Mouse (Mus musculus) heart, postnatal 14 days (tissue): Measurements from ENCODE around the gene Ncor2. TPM values are rescaled to one million over a fixed set of nuclear protein-coding genes. Genes with fewer than 3 reads are reported as not detected.
A peak's percentile ranks its signal among the peaks of the same experiment; 100 is the strongest.

Experiments
- DNase-seq, 2 experiments: peaks; one replicate each; pipeline ENCODE4 v3.0.0; 2021 to 2022
- intact Hi-C: fragments of 180-260 bp; cut with DNase I; formaldehyde crosslinking; loops from one replicate; pipeline ENCODE4 v1.15.1; 2025
- total RNA-seq, 2 experiments: library from RNA; stranded (reverse); gene quantifications; 2 replicates each; pipeline ENCODE4 v1.2.3; 2021

Gene Ncor2
- total RNA-seq, 2 experiments from 2014 or later = 89.1 to 98.5 TPM

- intact Hi-C loops = no loop called here
- DNase-seq = no peak
Observed at GRCm38 (mm10) chr5:125078220-125078619, 100.8 kb downstream of the Ncor2 start.

- DNase-seq = peak in 1 of 2 experiments; percentile 26
- intact Hi-C loops = no loop called here
Observed at GRCm38 (mm10) chr5:125076183-125076582, 102.8 kb downstream of the Ncor2 start.

- no peak for DNase-seq
- intact Hi-C loops = no loop called here
Observed at GRCm38 (mm10) chr5:125074571-125075171, 104.3 kb downstream of the Ncor2 start.

GRCm38 (mm10) chr5:125073896-125074295 is 105.1 kb downstream of the Ncor2 start:
- intact Hi-C loops = no loop called here
- no peak for DNase-seq

- intact Hi-C loops = no loop called here
- DNase-seq = no peak
Observed at GRCm38 (mm10) chr5:125073335-125073734, 105.7 kb downstream of the Ncor2 start.

- DNase-seq = no peak
- intact Hi-C loops = no loop called here
Observed at GRCm38 (mm10) chr5:125072425-125072824, 106.6 kb downstream of the Ncor2 start.

GRCm38 (mm10) chr5:125071919-125072318 is 107.1 kb downstream of the Ncor2 start:
- intact Hi-C loops = no loop called here
- DNase-seq = peak in 1 of 2 experiments; percentile 51

- DNase-seq = peak; percentile 46 to 65
- intact Hi-C loops = no loop called here
Observed at GRCm38 (mm10) chr5:125070399-125070798, 108.6 kb downstream of the Ncor2 start.

- DNase-seq = no peak
- intact Hi-C loops = loop anchor here (5.0 kb wide), 2 partner anchors 48 to 197 kb away; no protein-coding TSS in a partner anchor
Observed at GRCm38 (mm10) chr5:125069916-125070315, 109.1 kb downstream of the Ncor2 start.

- intact Hi-C loops = loop anchor here (5.0 kb wide), 2 partner anchors 47 to 198 kb away; no protein-coding TSS in a partner anchor
- no peak for DNase-seq
Observed at GRCm38 (mm10) chr5:125069426-125069825, 109.6 kb downstream of the Ncor2 start.

GRCm38 (mm10) chr5:125068371-125068951 is 110.6 kb downstream of the Ncor2 start:
- intact Hi-C loops = loop anchor here (5.0 kb wide), 2 partner anchors 46 to 199 kb away; no protein-coding TSS in a partner anchor
- DNase-seq = no peak

- intact Hi-C loops = loop anchor here (5.0 kb wide), 2 partner anchors 45 to 200 kb away; no protein-coding TSS in a partner anchor
- no peak for DNase-seq
Observed at GRCm38 (mm10) chr5:125067673-125068072, 111.3 kb downstream of the Ncor2 start.

- intact Hi-C loops = loop anchor here (5.0 kb wide), 2 partner anchors 44 to 201 kb away; no protein-coding TSS in a partner anchor
Observed at GRCm38 (mm10) chr5:125066479-125067471, 112.2 kb downstream of the Ncor2 start.

GRCm38 (mm10) chr5:125063015-125063414 is 116.0 kb downstream of the Ncor2 start:
- DNase-seq = no peak
- intact Hi-C loops = no loop called here

More at GRCm38 (mm10) chr5:125066479-125067471, 112.2 kb downstream of the Ncor2 start:
- DNase-seq = peak; percentile 84 to 90

- intact Hi-C loops = no loop called here
- DNase-seq = peak; percentile 81 to 83
Observed at GRCm38 (mm10) chr5:125058267-125058668, 120.8 kb downstream of the Ncor2 start.

GRCm38 (mm10) chr5:125057555-125058266 is 121.3 kb downstream of the Ncor2 start:
- intact Hi-C loops = no loop called here
- DNase-seq = peak; percentile 57 to 70

- DNase-seq = peak; percentile 72 to 75
- intact Hi-C loops = no loop called here
Observed at GRCm38 (mm10) chr5:125056696-125057554, 122.1 kb downstream of the Ncor2 start.

- peak in 1 of 2 experiments; percentile 42 for DNase-seq
- intact Hi-C loops = no loop called here
Observed at GRCm38 (mm10) chr5:125056331-125056695, 122.7 kb downstream of the Ncor2 start.

GRCm38 (mm10) chr5:125055901-125056300 is 123.1 kb downstream of the Ncor2 start:
- DNase-seq = no peak
- intact Hi-C loops = no loop called here
